Mouse (Mus musculus) duodenum, adult 2 months (tissue): ENCODE results near the gene Pop4. TPM values are rescaled to one million over a fixed set of nuclear protein-coding genes. Genes with fewer than 3 reads are reported as not detected.

Source experiments
- polyA plus RNA-seq: library from polyadenylated mRNA; depleted of rRNA; stranded (reverse); fragments of >200 nt; gene quantifications from 2 replicates; pipeline ENCODE4 v1.2.3, GENCODE M21; 2012; ENCODE audit warnings: low replicate concordance; rRNA removed

Gene Pop4
- polyA plus RNA-seq = 3.5 and 3.9 TPM in 2 replicates

DNA sequence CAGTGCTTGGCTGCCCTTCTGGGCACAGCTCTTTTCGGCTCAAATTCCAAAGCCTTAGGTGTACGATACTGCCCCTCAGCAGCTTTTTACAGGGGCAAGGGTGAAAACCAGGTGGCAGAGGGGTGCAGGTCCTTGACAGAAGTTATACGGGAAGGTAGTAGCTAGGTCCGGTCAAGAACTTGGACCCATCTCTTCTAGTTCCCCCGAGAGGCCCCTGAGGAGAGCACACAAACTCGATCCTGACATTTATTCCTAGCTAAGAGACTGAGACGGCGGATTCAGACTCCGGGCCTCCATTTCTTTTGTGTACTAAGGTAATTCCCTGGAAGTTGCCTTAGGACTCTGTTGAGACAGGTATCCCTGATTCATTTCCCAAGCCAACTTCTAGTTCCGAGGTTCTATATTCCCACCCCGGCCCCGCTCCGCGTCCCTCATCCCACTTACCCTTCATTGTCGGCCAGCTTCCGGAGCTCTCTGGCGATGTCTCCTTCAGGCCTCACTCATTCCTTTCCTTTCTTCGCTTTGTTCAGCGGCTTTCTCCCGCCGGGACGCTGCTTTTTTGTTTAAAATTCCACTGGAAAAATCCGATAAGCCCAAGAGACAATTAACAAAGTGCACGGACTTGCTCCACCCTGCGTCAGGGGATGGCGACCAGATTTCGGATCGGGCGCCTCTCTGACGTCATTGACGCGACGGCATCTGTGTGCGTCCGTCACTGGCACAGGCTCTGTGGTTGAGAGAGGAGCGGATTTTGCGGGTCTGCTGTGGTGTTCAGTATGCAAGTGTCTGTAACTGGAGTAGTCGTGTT is at the start of gene Pop4:
Gene Pop4, minus strand, starts transcription at position 721 of the 808 bp plus-strand sequence.

GRCm38 (mm10) chr7:38227900-38228298 is 43.3 kb downstream of the Pop4 start, which contains the start of gene Plekhf1:
TSS of gene Plekhf1 (minus strand) at chr7:38228016.

Other genes with a start within 250 kb of the Pop4 start
- 3.2 and 3.3 TPM in 2 replicates for gene Uri1, start 247.9 kb downstream of the Pop4 start, polyA plus RNA-seq
- 4.7 and 11.8 TPM in 2 replicates for gene Ccne1, start 163.9 kb downstream of the Pop4 start, polyA plus RNA-seq
- gene 1600014C10Rik, start 88.2 kb downstream of the Pop4 start, polyA plus RNA-seq = 15.4 and 26.0 TPM in 2 replicates
- 8.7 and 14.8 TPM in 2 replicates for gene Plekhf1, start 43.4 kb downstream of the Pop4 start, polyA plus RNA-seq